Mouse (Mus musculus) layer of hippocampus, postnatal 25 days (tissue): Measurements from ENCODE around the gene Slc25a16. TPM values are rescaled to one million over a fixed set of nuclear protein-coding genes. Genes with fewer than 3 reads are reported as not detected.

ENCODE experiments used
- DNase-seq, 2 experiments: peaks; one replicate each; pipeline ENCODE4 v3.0.0; 2022; ENCODE audit warnings: mixed read lengths in 2 of 2, low spot score in 1 of 2; ENCODE audit errors: extremely low spot score in 1 of 2
- total RNA-seq, 2 experiments: library from RNA; stranded (reverse); gene quantifications; 2 replicates each; pipeline ENCODE4 v1.2.3; 2021

Gene Slc25a16
- total RNA-seq, 2 experiments from 2014 or later: 42.3 to 45.3 TPM

DNA sequence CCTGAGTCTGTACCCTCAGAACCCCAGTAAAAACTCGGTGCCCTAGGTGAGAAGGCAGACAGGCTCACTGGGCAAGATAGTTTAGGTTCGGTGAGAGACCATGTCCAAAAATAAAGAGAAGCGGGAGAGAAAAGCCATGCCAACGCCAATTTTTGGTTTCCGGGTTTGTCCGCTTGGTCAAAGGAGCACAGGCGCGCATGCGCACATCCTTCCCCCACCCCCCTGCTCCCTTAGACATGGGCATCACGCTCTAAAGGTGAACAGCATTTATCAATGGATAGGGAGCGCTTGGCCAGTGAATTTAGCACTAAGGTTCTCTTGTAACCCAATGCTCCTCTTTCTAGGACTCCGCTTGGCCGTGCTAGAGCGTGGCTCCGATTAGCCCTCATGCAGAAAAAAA, 70.2 kb downstream of the Slc25a16 start:
- DNase-seq: no peak

GRCm38 (mm10) chr10:62993991-62994390, 73.6 kb downstream of the Slc25a16 start:
- no peak for DNase-seq

Other genes starting within 250 kb of the Slc25a16 start
- gene Stox1, start 194.5 kb upstream of the Slc25a16 start, total RNA-seq: 1 to 10 TPM; 2.8 TPM
- gene Ccar1, start 128.3 kb upstream of the Slc25a16 start, total RNA-seq: 10 to 100 TPM; 52.3 to 64.1 TPM
- 10 to 100 TPM; 20.5 to 27.6 TPM for gene Tet1, start 11.6 kb upstream of the Slc25a16 start, total RNA-seq
- 1 to 10 TPM; 2.1 to 2.2 TPM for gene Dna2, start 26.4 kb downstream of the Slc25a16 start, total RNA-seq
- gene Rufy2, start 59.6 kb downstream of the Slc25a16 start, total RNA-seq: 10 to 100 TPM; 67.3 to 73.5 TPM
- 10 to 100 TPM; 40.8 to 53.7 TPM for gene Hnrnph3, start 103.6 kb downstream of the Slc25a16 start, total RNA-seq
- gene Pbld2, start 103.7 kb downstream of the Slc25a16 start, total RNA-seq: 1 to 10 TPM; 1.3 to 1.6 TPM
- under 1 TPM; 0.30 to 0.31 TPM for gene Pbld1, start 139.5 kb downstream of the Slc25a16 start, total RNA-seq
- 1 to 10 TPM; 1.4 to 1.6 TPM for gene Atoh7, start 179.0 kb downstream of the Slc25a16 start, total RNA-seq